Mouse (Mus musculus) liver, embryonic 14.5 days (tissue): ENCODE measurements at regions not wholly inside any gene's neighbourhood (a gene's known extent, or its start where the extent isn't known, plus 50 kb on each side); places are given as distances from the start of the nearest gene placed in this dataset.

ENCODE experiments used
- ATAC-seq: fragments of 200-750 bp; cut with Nextera tagmentation; 2 replicates; pipeline ENCODE4 v1.8.0; 2017; ENCODE audit warnings: moderate number of reproducible peaks, mild to moderate bottlenecking, moderate library complexity; ENCODE audit not compliant: insufficient read depth
- DNase-seq, 3 experiments: peaks; one replicate each; pipeline ENCODE4 v3.0.0-alpha.2; 2012 to 2013; ENCODE audit warnings: low read depth in 3 of 3, low spot score in 3 of 3
- H3K27ac ChIP-seq: fragments of 300-500 bp; sonication (generic); 2 replicates; pipeline ENCODE4 v1.5.1; 2014; ENCODE audit warnings: moderate library complexity, mild to moderate bottlenecking, control low read depth, inconsistent platforms
- H3K27me3 ChIP-seq: fragments of 300-500 bp; sonication (generic); 2 replicates; pipeline ENCODE4 v1.6.1; 2014; ENCODE audit warnings: mild to moderate bottlenecking, low read length, moderate library complexity; ENCODE audit not compliant: control insufficient read depth, insufficient read depth
- H3K36me3 ChIP-seq: fragments of 300-500 bp; sonication (generic); replicated peaks from 2 replicates; pipeline ENCODE4 v1.6.1; 2014; ENCODE audit warnings: low read depth; ENCODE audit not compliant: control insufficient read depth, insufficient read depth
- H3K4me1 ChIP-seq, 2 experiments: fragments of 200-500 bp in 1 of 2; fragments of 300-500 bp in 1 of 2; sonication (generic) in 1 of 2; replicated peaks; 2 replicates each; pipeline ENCODE4 v1.6.1; 2012 to 2014; ENCODE audit warnings: antibody characterized with exemption in 1 of 2, inconsistent platforms in 1 of 2, low read length in 1 of 2; ENCODE audit not compliant: control insufficient read depth in 2 of 2, insufficient read depth in 2 of 2
- H3K4me2 ChIP-seq: fragments of 300-500 bp; sonication (generic); 2 replicates; pipeline ENCODE4 v1.6.1; 2014; ENCODE audit warnings: low read depth, mild to moderate bottlenecking, control low read depth, moderate library complexity
- H3K4me3 ChIP-seq, 2 experiments: fragments of 200-500 bp in 1 of 2; fragments of 300-500 bp in 1 of 2; sonication (generic) in 1 of 2; 2 replicates each; pipeline ENCODE4 v1.5.1; 2012 to 2014; ENCODE audit warnings: low read depth in 2 of 2, low read length in 2 of 2, mild to moderate bottlenecking in 2 of 2, control low read depth in 1 of 2, inconsistent platforms in 1 of 2, moderate library complexity in 1 of 2; ENCODE audit not compliant: insufficient read depth in 1 of 2
- H3K9ac ChIP-seq: fragments of 300-500 bp; sonication (generic); replicated peaks from 2 replicates; pipeline ENCODE4 v1.6.1; 2014; ENCODE audit warnings: mild to moderate bottlenecking, control low read depth, moderate library complexity
- H3K9me3 ChIP-seq: fragments of 300-500 bp; sonication (generic); 2 replicates; pipeline ENCODE4 v1.6.1; 2016; ENCODE audit warnings: low read length, mixed read lengths; ENCODE audit not compliant: control insufficient read depth
- CTCF ChIP-seq: IDR thresholded peaks from 2 replicates; pipeline ENCODE4 v1.5.1; 2016; ENCODE audit warnings: antibody characterized with exemption, low read depth, control low read depth
- EP300 ChIP-seq: IDR thresholded peaks from 2 replicates; pipeline ENCODE4 v1.6.1; 2016; ENCODE audit warnings: antibody characterized with exemption, low read depth
- WGBS: fragments of 180-500 bp; shearing (Covaris S2); extraction: QIAGEN DNeasy Blood & Tissue Kit; methylation state at CpG from one replicate; pipeline ENCODE4 v1.1.7; 2014; ENCODE audit not compliant: insufficient replicate concordance; 5-methylcytosine and 5-hydroxymethylcytosine counted together

GRCm38 (mm10) chr15:5437020-5437419 is 193.0 kb upstream of the Ptger4 start:
- no peaks in the 10 kb centered on the region for H3K27me3 ChIP-seq
- H3K27ac ChIP-seq = no peak overlapping the region
- no peaks in the 10 kb centered on the region for H3K4me1 ChIP-seq
- DNase-seq (no peak), ATAC-seq (no peak)
- no peak overlapping the region for H3K4me3 ChIP-seq
- TF ChIP-seq CTCF (no peak), EP300 (no peak)
- H3K9me3 ChIP-seq = no peaks in the 10 kb centered on the region
- 39% methylated on average over 1 of the region's 1 CpGs for WGBS
- no peaks in the 10 kb centered on the region for H3K36me3 ChIP-seq
- no peak overlapping the region for H3K4me2 ChIP-seq
- no peak overlapping the region for H3K9ac ChIP-seq

GRCm38 (mm10) chr15:5446040-5446755 is 202.2 kb upstream of the Ptger4 start:
- Histone ChIP-seq H3K27ac (no peak overlapping the region), H3K4me1 (no peaks in the 10 kb centered on the region)
- DNase-seq = no peak

GRCm38 (mm10) chr15:5446756-5447314 is 202.8 kb upstream of the Ptger4 start:
- DNase-seq = no peak
- WGBS = 31% methylated on average over 4 of the region's 4 CpGs
- no peak for ATAC-seq
- H3K27me3 ChIP-seq = no peaks in the 10 kb centered on the region
- TF ChIP-seq CTCF = no peak
- H3K4me2 ChIP-seq = no peak overlapping the region
- H3K27ac ChIP-seq = no peak overlapping the region
- no peak overlapping the region for H3K9ac ChIP-seq
- H3K4me3 ChIP-seq = no peak overlapping the region
- no peaks in the 10 kb centered on the region for H3K9me3 ChIP-seq
- no peaks in the 10 kb centered on the region for H3K4me1 ChIP-seq
- H3K36me3 ChIP-seq = no peaks in the 10 kb centered on the region

More at GRCm38 (mm10) chr15:5446040-5446755, 202.2 kb upstream of the Ptger4 start:
- H3K27me3 ChIP-seq = no peaks in the 10 kb centered on the region
- H3K9ac ChIP-seq = no peak overlapping the region
- no peak for ATAC-seq
- TF ChIP-seq CTCF = no peak
- TF ChIP-seq EP300 = no peak
- H3K4me2 ChIP-seq = no peak overlapping the region
- no peaks in the 10 kb centered on the region for H3K36me3 ChIP-seq
- no peak overlapping the region for H3K4me3 ChIP-seq
- H3K9me3 ChIP-seq = no peaks in the 10 kb centered on the region
- WGBS = 41% methylated on average over 9 of the region's 9 CpGs

- ATAC-seq = no peak
Measured at GRCm38 (mm10) chr15:5447707-5448496, 203.9 kb upstream of the Ptger4 start.

GRCm38 (mm10) chr15:5459083-5459482 is 215.1 kb upstream of the Ptger4 start:
- Histone ChIP-seq H3K36me3 (no peaks in the 10 kb centered on the region), H3K9ac (0 out of 2 replicates have a peak overlapping the region, but pooled peaks have one; percentile 18), H3K4me3 (no peak overlapping the region), H3K4me1 (peaks cover 11 to 14% of the 10 kb centered on the region in 2 experiments), H3K4me2 (peak overlapping the region; percentile 47), H3K27ac (peak overlapping the region; percentile 55), H3K27me3 (no peaks in the 10 kb centered on the region), H3K9me3 (no peaks in the 10 kb centered on the region)
- TF ChIP-seq EP300 (peak; percentile 66), CTCF (no peak)
- DNase-seq (peak; percentile 49 to 59 (median 51)), ATAC-seq (peak; percentile 98)
- WGBS = 47% methylated on average over 3 of the region's 3 CpGs

More at GRCm38 (mm10) chr15:5447707-5448496, 203.9 kb upstream of the Ptger4 start:
- Histone ChIP-seq H3K27me3 (no peaks in the 10 kb centered on the region), H3K4me3 (no peak overlapping the region), H3K4me1 (no peaks in the 10 kb centered on the region), H3K27ac (no peak overlapping the region), H3K36me3 (no peaks in the 10 kb centered on the region), H3K4me2 (no peak overlapping the region), H3K9me3 (no peaks in the 10 kb centered on the region), H3K9ac (no peak overlapping the region)
- 63% methylated on average over 2 of the region's 2 CpGs for WGBS
- TF ChIP-seq CTCF = no peak
- TF ChIP-seq EP300 = no peak
- DNase-seq = no peak
